Mouse (Mus musculus): ENCODE results near the gene Hagh.

Hagh gene

DNA sequence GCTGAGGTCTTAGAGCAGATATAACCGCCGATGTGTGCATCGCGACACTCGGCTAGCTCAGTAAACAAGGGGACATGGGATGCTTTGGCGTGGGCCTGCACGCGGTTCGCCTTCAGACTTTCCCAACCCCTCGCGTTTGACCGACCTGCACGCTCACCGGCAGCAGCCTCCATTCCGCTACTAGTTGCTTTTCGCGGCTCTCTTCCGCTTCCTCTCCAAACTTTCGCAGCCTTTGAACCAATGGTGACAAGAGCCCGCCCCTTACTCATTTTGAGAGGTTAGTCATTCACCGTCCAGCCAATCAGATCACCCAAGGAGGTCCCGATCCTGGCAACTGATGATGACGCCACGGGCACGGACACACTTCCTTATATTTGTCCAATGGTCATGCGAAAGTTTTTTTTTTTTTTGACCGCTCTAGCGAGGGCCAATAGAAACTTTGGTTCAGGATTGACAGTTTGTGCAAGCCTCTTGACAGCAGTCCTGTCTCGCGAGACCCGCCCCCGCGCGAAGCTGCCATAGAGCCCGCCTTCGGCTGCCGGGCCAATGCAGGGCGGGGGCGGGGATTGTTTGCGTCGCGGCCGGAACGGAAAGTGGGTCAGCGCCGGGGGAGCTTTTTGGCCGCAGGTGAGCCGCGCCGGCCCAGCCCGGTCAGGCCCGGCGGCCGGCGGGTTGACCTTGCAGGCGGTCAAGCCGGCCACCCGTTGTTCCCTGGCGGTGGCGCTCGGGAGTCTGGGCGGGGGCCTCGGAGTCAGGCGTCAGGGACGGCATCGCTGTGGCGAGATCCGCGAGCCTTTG, 46.4 kb downstream of the Hagh start, which contains the start of the genes Nubp2 and Spsb3:
Nubp2 (minus strand) TSS at position 216 of the 798 bp plus-strand sequence.
Spsb3 (plus strand) TSS at position 510 of the 798 bp plus-strand sequence.
- DNase-seq (ENCODE audit: low spot score in 2 of 2) = peak; percentile 99 to 100

DNA sequence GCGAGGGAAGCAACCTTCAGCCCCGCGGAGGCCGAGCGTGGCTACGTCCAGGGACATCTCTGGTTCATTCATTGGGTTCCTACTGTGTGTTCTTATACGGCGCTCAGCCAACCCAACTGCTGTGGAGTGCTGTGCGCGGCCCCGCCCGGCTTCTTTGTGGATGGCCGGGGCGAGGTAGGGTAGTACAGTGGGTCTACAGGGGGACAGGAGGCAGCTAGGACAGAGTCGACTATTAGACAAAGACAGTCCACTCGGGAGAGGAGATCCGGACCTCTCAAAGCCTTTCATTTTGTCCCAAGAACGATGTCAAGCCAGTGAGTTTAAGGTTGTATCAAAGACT, 47.0 kb downstream of the Hagh start:
- no peak for DNase-seq (ENCODE audit: low spot score in 2 of 2)

DNA sequence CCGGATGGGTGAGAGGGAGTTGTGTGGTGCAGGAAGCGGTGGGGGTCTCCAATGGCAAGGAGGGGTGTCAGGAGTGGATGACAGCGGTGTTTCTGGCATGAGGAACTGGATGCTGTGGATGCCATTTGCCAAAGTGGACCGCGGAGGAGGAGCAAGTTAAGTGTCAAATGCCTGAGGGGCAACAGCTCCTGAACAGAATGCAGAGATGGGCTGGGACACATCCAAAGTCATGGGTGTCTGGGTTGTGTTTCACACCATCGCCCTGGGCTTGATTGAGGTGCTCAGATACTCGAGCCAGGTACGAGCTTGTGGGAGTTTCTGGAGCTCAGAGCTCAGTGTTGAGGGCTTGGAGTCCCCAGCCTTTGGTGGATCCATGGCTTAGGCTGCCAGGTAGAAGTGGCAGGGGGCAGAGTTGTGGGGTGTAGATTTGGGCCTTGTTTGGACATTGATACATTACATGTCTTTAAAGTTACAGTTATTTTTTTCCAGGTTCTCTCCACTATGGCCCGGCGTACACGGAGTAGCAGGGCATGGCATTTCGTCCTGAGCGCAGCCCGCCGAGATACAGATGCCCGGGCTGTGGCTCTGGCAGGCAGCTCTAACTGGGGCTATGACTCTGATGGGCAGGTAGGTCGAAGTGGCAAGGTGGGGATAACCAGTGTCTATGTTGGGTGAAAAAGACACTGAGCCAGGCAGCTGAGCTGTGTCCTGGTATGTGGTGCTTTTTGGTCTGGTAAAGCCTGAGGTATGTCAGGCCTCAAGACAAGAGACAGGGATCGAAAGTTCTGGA, 47.5 kb downstream of the Hagh start:
- no peak for DNase-seq (ENCODE audit: low spot score in 2 of 2)

DNA sequence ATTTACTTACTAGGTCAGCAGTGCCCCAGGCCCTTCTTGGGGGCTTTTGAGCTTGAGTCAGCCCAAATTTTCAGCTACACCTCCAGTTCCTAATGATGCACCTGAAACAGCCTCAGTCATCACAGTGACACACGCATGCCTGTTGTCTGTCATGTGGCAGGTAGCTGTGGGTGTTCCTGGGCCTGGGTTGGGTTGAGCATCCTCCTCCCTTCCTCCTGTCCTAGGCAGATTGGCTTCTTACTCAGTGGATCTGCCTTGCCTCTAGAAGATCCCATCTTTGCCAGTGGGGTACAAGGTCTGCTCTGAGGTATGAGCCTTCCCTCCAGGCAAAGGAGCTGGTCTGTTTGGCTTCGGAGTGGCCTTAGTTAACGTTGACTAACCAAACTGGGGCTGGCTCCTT, 48.9 kb downstream of the Hagh start:
- no peak for DNase-seq (ENCODE audit: low spot score in 2 of 2)

DNA sequence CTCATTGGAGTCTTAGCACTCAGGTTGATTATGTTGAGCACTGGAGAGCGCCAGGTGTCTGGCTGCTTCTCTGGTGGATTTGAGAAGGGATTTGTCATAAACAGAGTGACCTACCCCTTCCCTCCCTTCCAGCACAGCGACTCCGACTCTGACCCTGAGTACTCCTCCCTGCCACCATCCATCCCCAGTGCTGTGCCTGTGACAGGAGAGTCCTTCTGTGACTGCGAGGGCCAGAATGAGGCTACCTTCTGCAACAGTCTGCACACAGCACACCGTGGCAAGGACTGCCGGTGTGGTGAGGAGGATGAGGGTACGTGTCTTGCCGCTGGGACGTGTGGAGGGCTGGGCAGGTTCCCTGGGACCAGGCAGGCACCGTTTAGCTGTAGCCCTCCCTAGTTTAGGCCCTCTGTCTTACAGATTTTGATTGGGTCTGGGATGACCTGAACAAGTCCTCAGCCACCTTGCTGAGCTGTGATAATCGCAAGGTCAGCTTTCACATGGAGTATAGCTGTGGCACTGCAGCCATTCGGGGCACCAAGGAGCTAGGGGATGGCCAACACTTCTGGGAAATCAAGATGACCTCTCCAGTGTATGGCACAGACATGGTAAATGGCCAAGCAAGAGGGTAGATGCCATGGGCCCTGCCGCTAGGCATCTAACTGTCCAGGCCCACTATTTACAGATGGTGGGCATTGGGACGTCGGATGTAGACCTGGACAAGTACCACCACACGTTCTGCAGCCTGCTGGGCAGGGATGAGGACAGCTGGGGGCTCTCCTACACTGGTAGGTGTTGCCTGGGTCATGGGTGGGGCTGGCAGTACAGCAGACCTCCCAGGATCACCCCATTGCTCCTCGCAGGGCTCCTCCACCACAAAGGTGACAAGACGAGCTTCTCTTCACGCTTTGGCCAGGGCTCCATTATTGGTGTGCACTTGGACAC, 50.5 kb downstream of the Hagh start:
- no peak for DNase-seq (ENCODE audit: low spot score in 2 of 2)

DNA sequence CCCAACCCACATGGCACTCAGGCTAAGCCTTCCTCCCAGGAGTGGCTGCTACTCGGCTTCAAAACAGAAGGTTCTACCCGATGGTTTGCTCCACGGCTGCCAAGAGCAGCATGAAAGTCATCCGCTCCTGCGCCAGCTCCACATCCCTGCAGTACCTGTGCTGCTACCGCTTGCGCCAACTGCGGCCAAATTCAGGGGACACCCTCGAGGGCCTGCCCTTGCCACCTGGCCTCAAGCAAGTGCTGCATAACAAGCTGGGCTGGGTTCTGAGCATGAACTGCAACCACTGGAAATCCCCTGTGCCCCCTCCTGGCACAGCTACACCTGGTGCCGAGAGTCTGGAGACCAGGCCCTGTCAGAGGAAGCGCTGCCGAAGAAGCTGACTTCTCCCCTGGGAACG, 51.4 kb downstream of the Hagh start:
- DNase-seq (ENCODE audit: low spot score in 2 of 2) = no peak

DNA sequence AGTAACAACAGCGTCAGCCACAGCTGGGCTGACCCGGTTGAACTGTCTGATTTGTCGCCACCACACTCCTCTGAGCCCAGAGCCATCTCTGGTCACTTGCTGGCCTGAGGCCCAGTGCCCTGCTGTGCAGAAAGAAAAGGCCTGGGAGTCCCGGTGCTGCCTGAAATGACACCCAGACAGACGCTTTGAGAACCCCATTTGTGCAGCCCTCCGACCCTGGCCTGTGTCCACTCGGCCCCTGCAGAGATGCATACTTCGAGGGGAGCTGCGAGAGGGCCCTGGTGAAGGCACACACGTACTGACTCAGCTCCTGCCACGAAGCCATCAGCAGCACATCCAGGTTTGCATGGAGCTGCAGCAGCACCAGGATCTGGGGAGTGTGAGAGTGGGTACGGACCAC, 52.8 kb downstream of the Hagh start:
- no peak for DNase-seq (ENCODE audit: low spot score in 2 of 2)

DNA sequence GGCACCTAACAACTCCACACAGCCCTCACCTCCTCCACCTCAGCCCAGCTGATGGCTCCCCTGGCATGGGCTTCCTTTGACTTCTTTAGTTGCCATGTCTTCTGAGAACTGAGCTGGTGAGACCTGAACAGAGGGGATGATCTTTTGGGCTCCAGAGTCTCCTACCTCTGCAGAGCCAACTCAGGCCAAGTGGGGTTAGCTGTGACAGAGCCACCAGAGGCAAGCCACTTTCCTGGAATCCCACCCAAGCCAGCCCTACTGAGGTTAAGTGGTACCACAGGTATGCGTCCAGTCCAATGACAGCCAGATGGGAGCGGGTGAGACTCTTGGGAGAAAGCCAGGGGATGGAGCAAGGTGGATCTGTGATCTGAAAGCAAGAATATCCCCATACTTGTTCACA, 53.3 kb downstream of the Hagh start:
- DNase-seq (ENCODE audit: low spot score in 2 of 2) = no peak

DNA sequence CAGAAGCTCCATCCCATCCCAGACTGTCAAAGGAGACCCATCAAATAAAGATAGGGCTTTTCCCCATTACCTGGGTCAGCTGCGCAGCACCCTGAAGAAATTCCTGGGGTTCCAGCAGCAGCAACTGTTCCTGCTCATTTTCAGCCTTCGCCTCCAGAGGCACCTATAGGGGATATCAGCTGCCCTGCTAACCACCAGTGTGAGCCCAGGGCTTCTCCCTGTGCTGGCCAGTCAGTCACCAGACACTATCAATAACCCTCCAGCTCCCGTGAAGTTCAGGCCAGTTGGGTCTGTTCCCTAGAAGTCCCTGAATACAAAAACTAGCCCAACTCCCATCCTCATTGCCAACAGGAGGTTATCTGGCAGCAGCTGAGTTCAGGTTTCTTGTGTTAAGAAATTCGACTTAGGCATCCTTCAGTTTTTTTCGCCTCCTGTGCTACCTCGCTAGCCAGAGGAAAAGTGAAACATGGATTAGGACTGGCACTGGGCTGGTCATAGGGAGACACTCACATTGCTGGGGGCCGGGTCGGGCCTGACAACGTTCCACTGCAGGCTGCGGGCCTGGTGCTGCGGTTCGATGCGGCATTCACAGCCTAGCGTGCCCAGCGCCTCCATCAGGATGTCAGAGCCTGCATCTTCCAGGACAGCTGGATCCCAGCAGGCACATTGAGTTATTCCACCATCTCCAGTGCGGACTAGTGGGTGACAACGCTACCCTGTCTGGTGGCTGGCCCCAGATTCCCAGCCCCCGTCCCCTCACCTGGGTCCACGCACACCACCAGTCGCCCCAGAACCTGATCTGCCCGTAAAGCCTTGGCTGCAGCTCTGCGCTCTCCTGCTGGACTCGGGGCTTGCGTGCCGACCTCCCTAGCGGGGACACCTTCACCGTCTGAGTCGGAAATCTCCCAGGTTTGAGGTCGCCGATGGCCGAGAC, 54.4 kb downstream of the Hagh start:
- no peak for DNase-seq (ENCODE audit: low spot score in 2 of 2)

DNA sequence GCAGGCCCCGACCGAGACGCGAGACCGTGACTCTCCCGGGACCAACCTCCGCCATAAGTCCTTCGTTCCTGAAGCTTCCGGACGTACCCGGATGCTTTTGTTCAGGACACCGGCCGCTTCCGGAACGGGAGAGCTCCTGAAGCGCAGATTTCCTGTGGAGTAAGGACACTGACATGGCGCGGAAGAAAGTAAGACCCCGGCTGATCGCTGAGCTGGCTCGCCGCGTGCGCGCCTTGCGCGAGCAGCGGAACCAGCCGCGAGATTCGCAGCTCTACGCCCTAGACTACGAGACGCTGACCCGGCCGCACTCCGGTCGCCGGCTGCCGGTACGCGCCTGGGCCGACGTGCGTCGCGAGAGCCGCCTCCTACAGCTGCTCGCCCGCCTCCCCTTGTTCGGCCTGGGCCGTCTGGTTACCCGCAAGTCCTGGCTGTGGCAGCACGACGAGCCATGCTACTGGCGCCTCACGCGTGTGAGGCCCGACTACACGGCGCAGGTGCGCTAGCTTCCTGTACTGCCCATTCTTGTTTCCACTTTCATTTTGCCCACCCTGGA, 55.1 kb downstream of the Hagh start, which contains the start of the genes Eme2 and Mrps34:
Eme2 (minus strand) TSS at position 93 of the 553 bp plus-strand sequence.
Mrps34 (plus strand) TSS at position 122 of the 553 bp plus-strand sequence.
- peak; percentile 71 to 83 for DNase-seq (ENCODE audit: low spot score in 2 of 2)

DNA sequence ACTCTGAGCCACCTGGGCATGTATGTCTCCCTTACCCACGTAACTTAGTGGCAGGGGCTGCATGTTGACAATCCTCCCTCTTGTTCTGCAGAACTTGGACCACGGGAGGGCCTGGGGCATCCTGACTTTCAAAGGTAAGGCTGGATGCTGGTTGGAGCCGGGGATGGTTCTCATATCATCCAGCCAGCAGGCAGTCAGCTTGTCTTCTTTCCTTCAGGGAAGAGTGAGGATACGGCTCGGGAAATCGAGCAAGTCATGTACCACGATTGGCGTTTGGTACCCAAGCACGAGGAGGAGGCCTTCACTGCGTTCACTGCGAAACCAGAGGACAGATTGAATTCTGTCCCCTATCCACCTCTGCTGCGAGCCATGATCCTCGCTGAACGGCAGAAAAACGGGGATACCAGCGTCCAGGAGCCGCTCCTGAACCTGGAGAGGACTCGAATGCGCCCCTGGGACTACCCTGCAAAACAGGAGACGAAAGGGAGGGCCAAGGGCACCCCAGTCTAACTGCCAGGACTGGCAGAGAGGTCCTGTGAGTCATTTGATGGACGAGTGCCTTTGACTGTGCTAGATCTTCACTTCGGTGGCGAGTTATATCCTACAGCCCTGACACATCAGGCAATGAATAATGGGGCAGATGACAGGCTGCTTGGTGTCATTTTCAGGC, 55.8 kb downstream of the Hagh start:
- no peak for DNase-seq (ENCODE audit: low spot score in 2 of 2)

DNA sequence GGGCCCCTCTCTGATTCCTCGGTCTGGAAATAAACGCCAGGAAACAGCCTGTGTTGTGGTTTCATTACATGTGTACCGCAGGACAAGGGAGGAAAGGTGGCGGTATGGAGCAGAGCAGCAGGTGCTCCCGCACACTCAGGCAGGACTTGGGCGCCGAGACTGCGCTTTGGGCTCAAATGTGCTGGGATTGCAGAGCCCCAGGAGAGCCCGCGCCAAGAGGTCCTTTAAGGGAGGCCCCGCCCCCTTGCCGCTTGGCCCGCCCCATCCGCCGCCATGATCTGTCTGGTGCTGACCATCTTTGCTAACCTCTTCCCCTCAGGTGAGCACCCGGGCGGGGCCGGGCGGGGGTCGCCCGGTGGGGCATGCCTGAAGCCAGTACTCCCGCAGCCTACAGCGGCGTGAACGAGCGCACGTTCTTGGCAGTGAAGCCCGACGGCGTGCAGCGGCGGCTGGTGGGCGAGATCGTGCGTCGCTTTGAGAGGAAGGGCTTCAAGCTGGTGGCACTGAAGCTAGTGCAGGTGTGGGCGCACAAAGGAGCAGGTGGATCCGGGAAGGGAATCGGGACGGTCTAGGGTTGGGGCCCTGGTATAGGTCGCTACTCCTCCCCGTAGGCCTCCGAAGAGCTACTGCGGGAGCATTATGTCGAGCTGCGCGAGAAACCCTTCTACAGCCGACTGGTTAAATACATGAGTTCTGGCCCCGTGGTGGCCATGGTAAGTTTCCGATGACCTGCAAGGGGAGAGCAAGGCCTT, 56.5 kb downstream of the Hagh start, which contains the start of gene Nme3:
Nme3 (plus strand) TSS at position 260 of the 752 bp plus-strand sequence.
- peak; percentile 65 to 71 for DNase-seq (ENCODE audit: low spot score in 2 of 2)

DNA sequence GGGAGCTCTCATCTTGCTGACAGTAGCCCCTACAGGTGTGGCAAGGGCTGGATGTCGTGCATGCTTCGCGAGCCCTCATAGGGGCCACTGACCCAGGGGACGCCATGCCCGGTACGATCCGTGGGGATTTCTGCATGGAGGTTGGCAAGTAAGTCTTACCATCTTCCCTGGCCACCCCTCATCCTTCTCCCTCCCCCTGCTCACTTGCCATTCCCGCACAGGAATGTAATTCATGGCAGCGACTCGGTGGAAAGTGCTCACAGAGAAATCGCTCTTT, 57.0 kb downstream of the Hagh start:
- DNase-seq (ENCODE audit: low spot score in 2 of 2) = no peak

DNA sequence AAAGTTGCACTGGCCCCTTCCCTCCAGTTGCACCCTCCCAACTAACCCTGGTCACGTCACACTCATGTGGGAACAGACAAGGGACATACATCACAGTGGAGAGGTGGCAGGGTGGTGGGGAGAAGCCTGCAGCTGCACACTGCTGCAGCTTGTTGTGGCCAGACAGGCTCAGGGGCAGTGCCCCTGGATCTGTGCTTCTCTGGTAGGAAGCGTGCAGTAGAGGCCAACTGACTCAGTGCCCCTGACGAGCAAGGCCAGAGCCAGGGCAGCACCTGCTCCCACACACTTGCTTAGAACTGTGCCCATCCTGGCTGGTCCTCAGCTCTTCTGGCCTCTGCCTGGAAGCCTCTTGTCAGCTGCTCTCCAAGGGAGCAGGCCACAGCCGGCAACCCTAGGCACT, 57.7 kb downstream of the Hagh start:
- no peak for DNase-seq (ENCODE audit: low spot score in 2 of 2)

DNA sequence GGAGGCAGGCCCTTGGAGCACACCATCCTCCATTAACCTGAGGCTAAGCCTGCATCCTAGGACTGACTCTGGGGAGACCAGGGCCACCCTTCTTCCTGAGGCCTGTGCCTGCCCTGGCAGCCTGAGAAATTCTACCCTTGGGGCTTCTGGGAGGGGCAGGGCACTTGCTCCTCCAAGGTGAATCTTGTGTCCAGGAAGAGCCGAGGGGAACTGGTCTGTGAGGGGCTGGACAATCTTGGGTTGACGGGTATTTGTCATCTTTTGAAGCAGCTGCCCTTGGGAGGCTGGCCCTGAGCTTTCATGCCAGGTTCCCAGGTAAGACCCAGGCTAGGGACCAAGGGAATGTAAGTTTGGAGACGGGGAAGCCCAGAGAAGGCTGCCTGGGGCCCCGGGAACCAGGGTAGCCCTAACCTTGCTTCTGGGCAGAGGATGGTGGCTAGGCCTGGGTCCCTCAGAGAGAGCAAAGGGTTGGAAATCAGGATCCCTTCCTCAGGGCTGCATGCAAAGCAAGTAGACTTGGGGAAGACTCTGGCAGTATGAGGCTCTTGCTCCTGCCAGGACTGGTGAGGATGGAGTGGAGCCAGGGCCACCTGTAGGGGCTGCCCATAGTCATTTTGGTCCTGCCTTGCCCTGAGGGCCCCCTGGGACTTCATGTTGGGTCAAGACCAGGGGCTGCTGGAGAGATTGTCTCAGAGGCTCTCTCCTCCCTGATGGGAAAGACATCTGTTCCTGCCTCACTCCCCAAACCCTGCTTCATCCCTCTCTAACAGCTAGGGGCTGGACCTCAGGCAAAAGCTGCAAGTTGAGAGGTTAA, 58.3 kb downstream of the Hagh start:
- no peak for DNase-seq (ENCODE audit: low spot score in 2 of 2)

DNA sequence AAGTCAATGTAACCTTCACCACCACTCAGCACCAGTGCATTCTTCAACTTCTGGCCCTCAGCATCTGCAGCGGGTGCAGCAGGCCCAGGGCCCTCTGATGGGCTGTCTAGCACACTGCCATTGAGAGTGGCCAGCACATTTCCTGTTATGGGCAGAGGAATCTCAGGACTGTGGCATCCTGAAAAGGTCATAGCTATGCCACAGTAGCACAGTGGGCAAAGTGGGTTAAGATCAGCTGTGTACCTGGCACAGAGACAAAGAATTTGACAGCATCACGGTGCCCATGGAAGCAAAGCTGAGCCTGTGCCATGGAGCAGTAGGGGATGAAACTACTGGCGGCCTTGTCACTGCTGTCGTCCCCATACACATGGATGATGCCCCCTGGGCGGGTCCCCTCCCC, 59.2 kb downstream of the Hagh start:
- DNase-seq (ENCODE audit: low spot score in 2 of 2) = peak; percentile 70 to 71

DNA sequence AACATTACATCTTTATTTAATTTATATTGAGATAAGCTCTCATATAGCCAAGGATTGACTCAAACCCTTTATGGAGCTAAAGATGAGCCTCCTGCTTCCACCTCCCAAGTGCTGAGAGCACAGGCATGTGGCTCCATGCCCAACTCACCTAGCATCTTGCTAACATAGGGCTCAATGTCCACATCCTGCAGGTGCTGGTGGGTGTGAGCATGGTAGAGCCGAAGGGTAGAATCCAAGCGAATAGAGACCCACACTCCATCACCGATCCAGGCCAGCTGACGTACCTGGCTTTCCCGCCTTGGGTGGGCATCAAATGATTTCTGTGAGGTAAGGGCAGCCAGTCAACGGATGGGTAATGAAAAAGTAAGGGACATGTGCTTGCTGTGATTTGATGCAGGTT, 60.1 kb downstream of the Hagh start:
- no peak for DNase-seq (ENCODE audit: low spot score in 2 of 2)

DNA sequence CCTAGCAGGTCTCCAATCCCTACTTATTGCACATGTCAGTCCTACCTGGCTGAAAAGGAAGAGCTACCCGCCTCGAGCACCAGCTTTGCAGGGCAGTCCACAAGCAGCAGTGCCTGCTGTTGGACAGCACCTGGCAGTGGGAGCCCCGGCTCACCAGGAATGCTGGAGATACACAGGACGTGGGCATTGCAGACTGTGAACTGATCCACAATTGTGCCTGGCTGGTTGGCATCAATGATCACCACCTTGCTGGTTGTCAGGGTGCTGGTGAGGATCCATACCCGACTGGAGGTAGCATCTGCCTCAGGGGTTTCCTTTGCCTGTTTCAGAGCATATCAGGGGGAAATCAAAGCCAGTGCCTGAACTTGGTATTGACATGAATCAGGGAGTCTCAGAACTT, 62.2 kb downstream of the Hagh start:
- DNase-seq (ENCODE audit: low spot score in 2 of 2) = no peak

Data from heart, adult 9 months (tissue).